Mouse (Mus musculus) hindbrain, postnatal 0 days (tissue): ENCODE measurements around the gene Wdr27. TPM values are rescaled to one million over a fixed set of nuclear protein-coding genes. Genes with fewer than 3 reads are reported as not detected.
"Not testable (repeated sequence)": the region's sequence is repeated elsewhere in the genome, so short reads cannot be mapped to it uniquely, and the experiment has no call there.

Source experiments
- ATAC-seq: fragments of 200-750 bp; cut with Nextera tagmentation; 2 replicates; pipeline ENCODE4 v1.8.0; 2017; ENCODE audit warnings: mild to moderate bottlenecking, moderate TSS enrichment, moderate library complexity
- DNase-seq: peaks from one replicate; pipeline ENCODE4 v3.0.0-alpha.2; 2015; ENCODE audit warnings: low spot score
- H3K27ac ChIP-seq: fragments of 300-500 bp; sonication (generic); 2 replicates; pipeline ENCODE4 v1.5.1; 2014; ENCODE audit warnings: mild to moderate bottlenecking
- H3K27me3 ChIP-seq: fragments of 300-500 bp; sonication (generic); 2 replicates; pipeline ENCODE4 v1.6.1; 2014; ENCODE audit warnings: low read length, mixed read lengths; ENCODE audit not compliant: insufficient read depth
- H3K36me3 ChIP-seq: fragments of 300-500 bp; sonication (generic); 2 replicates; pipeline ENCODE4 v1.6.1; 2014; ENCODE audit warnings: low read length, mixed read lengths; ENCODE audit not compliant: insufficient read depth
- H3K4me1 ChIP-seq: fragments of 300-500 bp; sonication (generic); 2 replicates; pipeline ENCODE4 v1.6.1; 2014; ENCODE audit warnings: antibody characterized with exemption, low read length, mixed read lengths; ENCODE audit not compliant: insufficient read depth
- H3K4me2 ChIP-seq: fragments of 300-500 bp; sonication (generic); 2 replicates; pipeline ENCODE4 v1.6.1; 2014; ENCODE audit warnings: low read depth, mild to moderate bottlenecking, low read length, moderate library complexity, mixed read lengths
- H3K4me3 ChIP-seq: fragments of 300-500 bp; sonication (generic); 2 replicates; pipeline ENCODE4 v1.5.1; 2014; ENCODE audit warnings: low read length
- H3K9ac ChIP-seq: fragments of 300-500 bp; sonication (generic); replicated peaks from 2 replicates; pipeline ENCODE4 v1.6.1; 2014; ENCODE audit warnings: mild to moderate bottlenecking, low read length, moderate library complexity, mixed read lengths
- H3K9me3 ChIP-seq: fragments of 300-500 bp; sonication (generic); 2 replicates; pipeline ENCODE4 v1.6.1; 2016; ENCODE audit warnings: low read length, mixed read lengths
- CTCF ChIP-seq: IDR thresholded peaks from 2 replicates; pipeline ENCODE4 v1.5.1; 2016; ENCODE audit warnings: antibody characterized with exemption, control low read depth, low read depth
- WGBS: fragments of 180-500 bp; shearing (Covaris S2); extraction: QIAGEN DNeasy Blood & Tissue Kit; methylation state at CpG from one replicate; pipeline ENCODE4 v1.1.7; 2014; 5-methylcytosine and 5-hydroxymethylcytosine counted together
- polyA plus RNA-seq: library from polyadenylated mRNA; unstranded; fragments of >200 nt; fragmentation: Nextera tagmentation; extraction: Ambion mirVana; gene quantifications from 2 replicates; pipeline ENCODE4 v1.2.1, GENCODE M21; 2015
- total RNA-seq: library from RNA; depleted of rRNA; stranded (reverse); fragments of >200 nt; gene quantifications from 2 replicates; pipeline ENCODE4 v1.2.3, GENCODE M21; 2014

Wdr27 gene
- total and polyA plus RNA-seq, 2 experiments from 2014 or later = 1.3 to 11.8 TPM

- DNase-seq = no peak
- WGBS = under 1% methylated on average over 18 of the region's 23 CpGs
- Histone ChIP-seq H3K36me3 (no peaks in the 10 kb centered on the region), H3K4me1 (no peaks in the 10 kb centered on the region), H3K27me3 (no peaks in the 10 kb centered on the region), H3K9ac (peak overlapping the region; percentile 44), H3K4me2 (peak overlapping the region; percentile 87), H3K4me3 (peak overlapping the region; percentile 58), H3K9me3 (no peaks in the 10 kb centered on the region), H3K27ac (no peak overlapping the region)
- ATAC-seq = 0 out of 2 replicates have a peak, but pooled peaks have one; percentile 2
- no peak for TF ChIP-seq CTCF
Observed at GRCm38 (mm10) chr17:14960520-14960919, 17.6 kb upstream of the Wdr27 start.

- no peak for DNase-seq
- Histone ChIP-seq H3K9ac (no peak overlapping the region), H3K4me3 (peak overlapping the region; percentile 22), H3K4me2 (peak overlapping the region; percentile 87), H3K27me3 (no peaks in the 10 kb centered on the region), H3K9me3 (no peaks in the 10 kb centered on the region), H3K4me1 (no peaks in the 10 kb centered on the region), H3K36me3 (no peaks in the 10 kb centered on the region), H3K27ac (no peak overlapping the region)
- ATAC-seq = no peak
- 18% methylated on average over 3 of the region's 3 CpGs for WGBS
- TF ChIP-seq CTCF = no peak
Observed at GRCm38 (mm10) chr17:14959979-14960378, 17.0 kb upstream of the Wdr27 start.

GRCm38 (mm10) chr17:14958686-14959327, 15.8 kb upstream of the Wdr27 start:
- no peaks in the 10 kb centered on the region for H3K4me1 ChIP-seq
- no peaks in the 10 kb centered on the region for H3K9me3 ChIP-seq
- TF ChIP-seq CTCF = no peak
- no peak overlapping the region for H3K27ac ChIP-seq
- H3K4me3 ChIP-seq = no peak overlapping the region
- DNase-seq (no peak), ATAC-seq (no peak)
- WGBS = 92% methylated on average over 5 of the region's 5 CpGs
- peaks cover 6% of the 10 kb centered on the region; the same call in 1 of the 2 replicates for H3K36me3 ChIP-seq
- H3K9ac ChIP-seq = no peak overlapping the region
- H3K27me3 ChIP-seq = no peaks in the 10 kb centered on the region
- H3K4me2 ChIP-seq = no peak overlapping the region

- no peaks in the 10 kb centered on the region for H3K4me1 ChIP-seq
- no peak overlapping the region for H3K9ac ChIP-seq
- no peak overlapping the region for H3K4me3 ChIP-seq
- TF ChIP-seq CTCF = no peak
- H3K4me2 ChIP-seq = no peak overlapping the region
- DNase-seq (no peak), ATAC-seq (no peak)
- no peak overlapping the region for H3K27ac ChIP-seq
- H3K36me3 ChIP-seq = peaks cover 28% of the 10 kb centered on the region
- no peaks in the 10 kb centered on the region for H3K27me3 ChIP-seq
- no peaks in the 10 kb centered on the region for H3K9me3 ChIP-seq
- WGBS = 96% methylated on average over 8 of the region's 8 CpGs
Observed at GRCm38 (mm10) chr17:14953452-14953851, 10.5 kb upstream of the Wdr27 start.

- Histone ChIP-seq H3K9ac (no peak overlapping the region), H3K4me3 (no peak overlapping the region), H3K36me3 (peaks cover 39% of the 10 kb centered on the region), H3K4me1 (peaks cover 4% of the 10 kb centered on the region; the same call in 1 of the 2 replicates), H3K9me3 (no peaks in the 10 kb centered on the region), H3K4me2 (no peak overlapping the region), H3K27ac (no peak overlapping the region), H3K27me3 (no peaks in the 10 kb centered on the region)
- TF ChIP-seq CTCF = no peak
- no peak for DNase-seq
- 85% methylated on average over 7 of the region's 7 CpGs for WGBS
- no peak for ATAC-seq
Observed at GRCm38 (mm10) chr17:14949161-14949827, 6.3 kb upstream of the Wdr27 start.

- no peak for TF ChIP-seq CTCF
- H3K4me2 ChIP-seq = peak overlapping the region; percentile 84
- H3K36me3 ChIP-seq = peaks cover 17% of the 10 kb centered on the region
- peaks cover 10% of the 10 kb centered on the region for H3K4me1 ChIP-seq
- no peak overlapping the region for H3K4me3 ChIP-seq
- H3K27ac ChIP-seq = no peak overlapping the region
- no peaks in the 10 kb centered on the region for H3K27me3 ChIP-seq
- ATAC-seq (no peak), DNase-seq (no peak)
- 90% methylated on average over 1 of the region's 1 CpGs for WGBS
- H3K9ac ChIP-seq = no peak overlapping the region
- H3K9me3 ChIP-seq = no peaks in the 10 kb centered on the region
Observed at GRCm38 (mm10) chr17:14944551-14944950, 1.6 kb upstream of the Wdr27 start.

GRCm38 (mm10) chr17:14943729-14944059, 736 bp upstream of the Wdr27 start:
- DNase-seq = no peak
- H3K9ac ChIP-seq = peak overlapping the region; percentile 89
- no peaks in the 10 kb centered on the region for H3K27me3 ChIP-seq

GRCm38 (mm10) chr17:14942181-14942580, 777 bp downstream of the Wdr27 start:
- H3K4me2 ChIP-seq = peak overlapping the region; percentile 84
- not testable (repeated sequence) for ATAC-seq, H3K27me3 ChIP-seq, H3K9me3 ChIP-seq, DNase-seq
- H3K36me3 ChIP-seq = peaks cover 12% of the 10 kb centered on the region
- H3K27ac ChIP-seq = peak overlapping the region; percentile 85; the same call in 1 of the 2 replicates
- H3K4me1 ChIP-seq = peaks cover 10% of the 10 kb centered on the region
- peak overlapping the region; percentile 91 for H3K4me3 ChIP-seq
- H3K9ac ChIP-seq = peak overlapping the region; percentile 89
- 52% methylated on average over 6 of the region's 6 CpGs for WGBS

More at GRCm38 (mm10) chr17:14943729-14944059, 736 bp upstream of the Wdr27 start:
- Histone ChIP-seq H3K36me3 (peaks cover 12% of the 10 kb centered on the region), H3K4me2 (peak overlapping the region; percentile 84), H3K9me3 (no peaks in the 10 kb centered on the region), H3K4me3 (peak overlapping the region; percentile 91), H3K4me1 (peaks cover 10% of the 10 kb centered on the region), H3K27ac (peak overlapping the region; percentile 85)
- WGBS = 25% methylated on average over 16 of the region's 16 CpGs
- TF ChIP-seq CTCF = no peak
- ATAC-seq = peak; percentile 9
